ENCODE assay signal across 34 mouse cellular contexts in genomic region chr6:129012966-129013365, GRCm38 (mm10). TPM values are rescaled to one million over a fixed set of nuclear protein-coding genes. Genes with fewer than 3 reads are reported as not detected.
DNase-seq lines count a peak whose midpoint lies in the region; ATAC-seq and TF ChIP-seq lines count a peak whose summit lies in the region.
"Had no signal": no experiment of that assay in that cellular context is flagged by ENCODE, and none has a peak within 500 bp of the region (broad histone marks: within the 10 kb centered on the region; RNA-seq: fewer than 3 reads in every experiment).

No protein-coding gene starts in this region.

- peak; percentile 58 for DNase-seq in heart, adult 11 months
- no peak for DNase-seq in heart, adult 9 months (ENCODE audit: low spot score in 2 of 2)
- peak; percentile 47 for DNase-seq in MEL (ENCODE audit: low read depth, low spot score)
- DNase-seq in thymus, postnatal 25 days: no peak
- DNase-seq in B cell, adult 2 months: no peak
- DNase-seq: adrenal gland, adult 2 months; adrenal gland, postnatal 14 days; cerebellum, adult 11-12 months; cerebellum, adult 8-10 months; cerebellum, postnatal 10 days; cerebellum, postnatal 36 days; embryo, embryonic 11 days; gastrocnemius, postnatal 25 days; heart, postnatal 10 days; heart, postnatal 36 days had no signal

- TF ChIP-seq RAD21 in MEL (IDR thresholded peaks at IDR 0.05; ENCODE audit: low read depth, low read length): no peak

- H3K4me3 ChIP-seq in MEL (ENCODE audit: control insufficient read depth in 1 of 2, insufficient read depth in 1 of 2, low read depth in 2 of 2, low read length in 2 of 2): peak overlapping the region; percentile 19 to 25; a peak in 1 of 4 replicates
- H3K4me3 ChIP-seq: embryonic facial prominence, embryonic 10.5 days; embryonic facial prominence, embryonic 13.5 days; erythroblast, embryonic 14.5 days; forebrain, embryonic 12.5 days; forebrain, embryonic 15.5 days; heart, embryonic 12.5 days; heart, embryonic 15.5 days; hindbrain, embryonic 10.5 days; hindbrain, embryonic 13.5 days; intestine, embryonic 15.5 days had no signal

- peak overlapping the region; percentile 65 for H3K9ac ChIP-seq in MEL (ENCODE audit: control insufficient read depth, low read depth, low read length, poor library complexity, severe bottlenecking)
- H3K9ac ChIP-seq: embryonic facial prominence, embryonic 13.5 days; forebrain, embryonic 12.5 days; forebrain, embryonic 15.5 days; heart, embryonic 12.5 days; heart, embryonic 15.5 days; hindbrain, embryonic 13.5 days; intestine, embryonic 15.5 days had no signal

- TF ChIP-seq EP300 in MEL (IDR thresholded peaks at IDR 0.05; ENCODE audit: low read depth in 1 of 2, low read length in 2 of 2): no peak

- H3K27ac ChIP-seq in MEL (ENCODE audit: control insufficient read depth, low read depth, low read length): peak overlapping the region; percentile 40
- H3K27ac ChIP-seq: embryonic facial prominence, embryonic 10.5 days; embryonic facial prominence, embryonic 13.5 days; forebrain, embryonic 12.5 days; forebrain, embryonic 15.5 days; heart, embryonic 15.5 days; hindbrain, embryonic 10.5 days; hindbrain, embryonic 13.5 days; intestine, embryonic 15.5 days had no signal

- peak in 1 of 2 experiments; percentile 77; a peak in 2 of 4 replicates for TF ChIP-seq POLR2A in MEL (IDR thresholded peaks at IDR 0.05; ENCODE audit: control insufficient read depth in 1 of 2, insufficient read depth in 1 of 2, low read depth in 1 of 2, low read length in 2 of 2, poor library complexity in 1 of 2)

- no peaks in the 10 kb centered on the region for H3K27me3 ChIP-seq in MEL (ENCODE audit: control insufficient read depth in 1 of 2, insufficient read depth in 2 of 2, low read length in 2 of 2)
- H3K27me3 ChIP-seq: embryonic facial prominence, embryonic 13.5 days; forebrain, embryonic 12.5 days; forebrain, embryonic 15.5 days; heart, embryonic 12.5 days; heart, embryonic 15.5 days; hindbrain, embryonic 13.5 days; intestine, embryonic 15.5 days had no signal

- ATAC-seq in granulocyte monocyte progenitor cell, adult 5-6 weeks (replicated peaks; ENCODE audit: poor library complexity, severe bottlenecking): peak; percentile 69
- ATAC-seq: CD4-positive, CD25-positive, alpha-beta regulatory T cell, adult 4 months; forebrain, embryonic 15.5 days; hindbrain, embryonic 16.5 days; intestine, embryonic 15.5 days; Patski had no signal

- H3K4me1 ChIP-seq in MEL (ENCODE audit: control insufficient read depth in 1 of 2, insufficient read depth in 2 of 2, low read length in 2 of 2): peaks cover 0 to 18% of the 10 kb centered on the region in 2 experiments; a peak in 3 of 4 replicates
- H3K4me1 ChIP-seq: embryonic facial prominence, embryonic 10.5 days; embryonic facial prominence, embryonic 13.5 days; forebrain, embryonic 12.5 days; forebrain, embryonic 15.5 days; heart, embryonic 12.5 days; heart, embryonic 15.5 days; hindbrain, embryonic 10.5 days; hindbrain, embryonic 13.5 days; intestine, embryonic 15.5 days had no signal

- TF ChIP-seq CTCF in MEL (IDR thresholded peaks at IDR 0.05 in 2 of 3, conservative IDR thresholded peaks at IDR 0.05 in 1 of 3; ENCODE audit: control insufficient read depth in 1 of 3, insufficient read depth in 1 of 3, low read depth in 2 of 3, low read length in 3 of 3, poor library complexity in 1 of 3, severe bottlenecking in 1 of 3): no peak

- H3K36me3 ChIP-seq in MEL (ENCODE audit: control insufficient read depth in 1 of 2, insufficient read depth in 2 of 2, low read length in 2 of 2): peaks cover 49 to 50% of the 10 kb centered on the region in 2 experiments
- H3K36me3 ChIP-seq: embryonic facial prominence, embryonic 10.5 days; embryonic facial prominence, embryonic 13.5 days; forebrain, embryonic 12.5 days; forebrain, embryonic 15.5 days; heart, embryonic 12.5 days; heart, embryonic 15.5 days; hindbrain, embryonic 10.5 days; hindbrain, embryonic 13.5 days; intestine, embryonic 15.5 days had no signal

- H3K79me2 ChIP-seq in MEL (ENCODE audit: control insufficient read depth, insufficient read depth, low read length, poor library complexity): peaks cover 47% of the 10 kb centered on the region

- H3K9me3 ChIP-seq in MEL (replicated peaks; ENCODE audit: insufficient read depth, low read length): no peaks in the 10 kb centered on the region
- H3K9me3 ChIP-seq: embryonic facial prominence, embryonic 10.5 days; embryonic facial prominence, embryonic 13.5 days; forebrain, embryonic 12.5 days; forebrain, embryonic 15.5 days; heart, embryonic 12.5 days; heart, embryonic 15.5 days; hindbrain, embryonic 10.5 days; hindbrain, embryonic 13.5 days; intestine, embryonic 15.5 days had no signal

TF ChIP-seq in MEL, 35 proteins besides CTCF, POLR2A, EP300 and RAD21:
- no peak for TF ChIP-seq NRF1 (IDR thresholded peaks at IDR 0.05; ENCODE audit: insufficient read depth, low read depth, low read length, poor library complexity, severe bottlenecking)
- TF ChIP-seq SMC3 (IDR thresholded peaks at IDR 0.05; ENCODE audit: low read depth, low read length): 0 out of 2 replicates have a peak, but pooled peaks have one; percentile 0
- TF ChIP-seq MYB (IDR thresholded peaks at IDR 0.05; ENCODE audit: low read depth, low read length): 0 out of 2 replicates have a peak, but pooled peaks have one; percentile 9
- peak; percentile 50 for TF ChIP-seq POLR2AphosphoS2 (IDR thresholded peaks at IDR 0.05; ENCODE audit: low read length)

RNA-seq across cellular contexts. Expression of gene Klrb1f, which starts 32.7 kb away (rescaled TPM):
- 0.16 and 0.27 TPM in 2 replicates for total RNA-seq in MEL (2012; rRNA removed)
- polyA plus RNA-seq in MEL (2012; ENCODE audit: insufficient read depth in 1 of 2, insufficient read length in 2 of 2, low read depth in 1 of 2, low replicate concordance in 2 of 2, missing spikeins in 1 of 2): under 1 TPM in 1 of 2 experiments, not detected in 1; 0.52 TPM
- 35.0 and 39.6 TPM in 2 replicates for total RNA-seq in granulocyte monocyte progenitor cell, adult 5-6 weeks (2014; fragmentation: Nextera tagmentation)
- total RNA-seq in granulocyte monocyte progenitor cell, adult 5-6 weeks (2017): 27.7 and 43.2 TPM in 2 replicates
- total RNA-seq: adrenal gland, postnatal 14 days; adrenal gland, postnatal 4 days; ES-E14; gastrocnemius, adult 8-10 months; gastrocnemius, postnatal 25 days; heart, postnatal 10 days; heart, postnatal 36 days had no signal
- polyA plus RNA-seq: adrenal gland, adult 2 months; C2C12; cortical plate, adult 2 months; embryonic facial prominence, embryonic 10.5 days; erythroblast, embryonic 14.5 days; forebrain, embryonic 12.5 days; heart, embryonic 12.5 days; Patski had no signal

Comparison
In these comparisons a context has a peak if more than half of its experiments do, and no peak if none do; other contexts are left out.
1. DNase-seq: peak in heart, adult 11 months (single experiment) and MEL (single experiment); none in heart, adult 9 months (0 of 2), thymus, postnatal 25 days (single experiment) and B cell, adult 2 months (0 of 2).
2. RNA of gene Klrb1f, which starts 32.7 kb away (total RNA-seq): 27.7 to 43.2 TPM in granulocyte monocyte progenitor cell, adult 5-6 weeks; 0.16 to 0.27 TPM in MEL; every median in the first group is over 10 times any median in the second.